Mouse (Mus musculus) adrenal gland, postnatal 10 days (tissue): ENCODE measurements around the gene Vwce. TPM values are rescaled to one million over a fixed set of nuclear protein-coding genes. Genes with fewer than 3 reads are reported as not detected.

Source experiments
- DNase-seq: peaks from one replicate; pipeline ENCODE4 v3.0.0; 2021; ENCODE audit warnings: mixed read lengths
- total RNA-seq, 2 experiments: library from RNA; stranded (reverse); gene quantifications; 2 replicates each; pipeline ENCODE4 v1.2.3; 2021

Gene Vwce
- total RNA-seq, 2 experiments from 2014 or later = 1.9 to 3.2 TPM

GRCm38 (mm10) chr19:10691121-10691520, 57.1 kb downstream of the Vwce start:
- no peak for DNase-seq

GRCm38 (mm10) chr19:10691660-10692059, 57.6 kb downstream of the Vwce start:
- DNase-seq = no peak

GRCm38 (mm10) chr19:10692361-10692760, 58.3 kb downstream of the Vwce start:
- DNase-seq = no peak

- DNase-seq = no peak
These were observed 60.1 kb downstream of the Vwce start for GRCm38 (mm10) chr19:10693926-10694682.

- DNase-seq = no peak
These were observed 61.8 kb downstream of the Vwce start for GRCm38 (mm10) chr19:10695801-10696200.

GRCm38 (mm10) chr19:10698131-10698991, 64.3 kb downstream of the Vwce start:
- DNase-seq = no peak

GRCm38 (mm10) chr19:10699851-10700250, 65.8 kb downstream of the Vwce start:
- DNase-seq = no peak

- no peak for DNase-seq
These were observed 67.2 kb downstream of the Vwce start for GRCm38 (mm10) chr19:10701013-10701726.

GRCm38 (mm10) chr19:10702125-10702524, 68.1 kb downstream of the Vwce start:
- no peak for DNase-seq

- DNase-seq = peak; percentile 48
These were observed 69.5 kb downstream of the Vwce start for GRCm38 (mm10) chr19:10703470-10703869.

- DNase-seq = no peak
These were observed 73.3 kb downstream of the Vwce start for GRCm38 (mm10) chr19:10707087-10707875.

GRCm38 (mm10) chr19:10707881-10708280, 73.9 kb downstream of the Vwce start:
- no peak for DNase-seq

- no peak for DNase-seq
These were observed 74.9 kb downstream of the Vwce start for GRCm38 (mm10) chr19:10708900-10709299.

GRCm38 (mm10) chr19:10709360-10710087, 75.5 kb downstream of the Vwce start:
- DNase-seq = peak; percentile 98

GRCm38 (mm10) chr19:10710088-10710511, 76.1 kb downstream of the Vwce start:
- peak; percentile 77 for DNase-seq

- DNase-seq = no peak
These were observed 76.7 kb downstream of the Vwce start for GRCm38 (mm10) chr19:10710751-10711150.

GRCm38 (mm10) chr19:10712194-10712593, 78.2 kb downstream of the Vwce start:
- DNase-seq = no peak

- no peak for DNase-seq
These were observed 78.6 kb downstream of the Vwce start for GRCm38 (mm10) chr19:10712646-10713045.

- DNase-seq = no peak
These were observed 79.5 kb downstream of the Vwce start for GRCm38 (mm10) chr19:10713551-10713950.

- DNase-seq = no peak
These were observed 80.2 kb downstream of the Vwce start for GRCm38 (mm10) chr19:10714168-10714567.
